Mouse (Mus musculus) kidney, embryonic 15.5 days (tissue): ENCODE data around the gene Fbxo4. TPM values are rescaled to one million over a fixed set of nuclear protein-coding genes. Genes with fewer than 3 reads are reported as not detected.

Source experiments
- ATAC-seq: fragments of 200-750 bp; cut with Nextera tagmentation; replicated peaks from 2 replicates; pipeline ENCODE4 v1.8.0; 2017; ENCODE audit warnings: moderate TSS enrichment; ENCODE audit not compliant: low FRiP score
- H3K27ac ChIP-seq: fragments of 300-500 bp; sonication (generic); 2 replicates; pipeline ENCODE4 v1.5.1; 2015; ENCODE audit warnings: mild to moderate bottlenecking, inconsistent platforms
- H3K27me3 ChIP-seq: fragments of 300-500 bp; sonication (generic); 2 replicates; pipeline ENCODE4 v1.6.1; 2015; ENCODE audit warnings: inconsistent platforms
- H3K36me3 ChIP-seq: fragments of 300-500 bp; sonication (generic); 2 replicates; pipeline ENCODE4 v1.6.1; 2015; ENCODE audit warnings: inconsistent platforms
- H3K4me1 ChIP-seq: fragments of 300-500 bp; sonication (generic); 2 replicates; pipeline ENCODE4 v1.6.1; 2015; ENCODE audit warnings: inconsistent platforms
- H3K4me2 ChIP-seq: fragments of 300-500 bp; sonication (generic); 2 replicates; pipeline ENCODE4 v1.6.1; 2015; ENCODE audit warnings: moderate library complexity, mild to moderate bottlenecking, inconsistent platforms
- H3K4me3 ChIP-seq: fragments of 300-500 bp; sonication (generic); replicated peaks from 2 replicates; pipeline ENCODE4 v1.5.1; 2015; ENCODE audit warnings: mild to moderate bottlenecking, inconsistent platforms
- H3K9ac ChIP-seq: fragments of 300-500 bp; sonication (generic); 2 replicates; pipeline ENCODE4 v1.6.1; 2015; ENCODE audit warnings: mild to moderate bottlenecking, inconsistent platforms
- H3K9me3 ChIP-seq: fragments of 300-500 bp; sonication (generic); replicated peaks from 2 replicates; pipeline ENCODE4 v1.6.1; 2016; ENCODE audit warnings: inconsistent platforms
- WGBS: fragments of 180-500 bp; shearing (Covaris S2); methylation state at CpG from one replicate; pipeline ENCODE4 v1.1.7; 2015; ENCODE audit warnings: mixed read lengths; 5-methylcytosine and 5-hydroxymethylcytosine counted together
- polyA plus RNA-seq: library from polyadenylated mRNA; unstranded; fragments of >200 nt; fragmentation: Nextera tagmentation; extraction: Ambion mirVana; gene quantifications from 2 replicates; pipeline ENCODE4 v1.2.1, GENCODE M21; 2015

Fbxo4 gene
- polyA plus RNA-seq, 1 experiment from 2014 or later: 10.9 TPM

GRCm38 (mm10) chr15:3969743-3970142 is 9.6 kb downstream of the Fbxo4 start:
- ATAC-seq: no peak
- no peaks in the 10 kb centered on the region for H3K9me3 ChIP-seq

GRCm38 (mm10) chr15:3962251-3962650 is 17.1 kb downstream of the Fbxo4 start:
- Histone ChIP-seq H3K27me3 (no peaks in the 10 kb centered on the region), H3K4me1 (peaks cover 14% of the 10 kb centered on the region; the same call in 1 of the 2 replicates), H3K9ac (no peak overlapping the region), H3K9me3 (no peaks in the 10 kb centered on the region), H3K4me3 (no peak overlapping the region), H3K27ac (peak overlapping the region; percentile 14; the same call in 1 of the 2 replicates), H3K36me3 (no peaks in the 10 kb centered on the region), H3K4me2 (no peak overlapping the region)
- peak; percentile 90 for ATAC-seq
- WGBS: 55% methylated on average over 8 of the region's 8 CpGs

More at GRCm38 (mm10) chr15:3969743-3970142, 9.6 kb downstream of the Fbxo4 start:
- Histone ChIP-seq H3K4me3 (no peak overlapping the region), H3K9ac (no peak overlapping the region), H3K27me3 (no peaks in the 10 kb centered on the region), H3K4me1 (no peaks in the 10 kb centered on the region), H3K36me3 (peaks cover 20% of the 10 kb centered on the region), H3K27ac (no peak overlapping the region), H3K4me2 (no peak overlapping the region)
- 88% methylated on average over 14 of the region's 14 CpGs for WGBS

- no peaks in the 10 kb centered on the region for H3K27me3 ChIP-seq
- H3K4me2 ChIP-seq: no peak overlapping the region
- H3K27ac ChIP-seq: no peak overlapping the region
- H3K36me3 ChIP-seq: no peaks in the 10 kb centered on the region
- no peak overlapping the region for H3K9ac ChIP-seq
- no peaks in the 10 kb centered on the region for H3K9me3 ChIP-seq
- H3K4me3 ChIP-seq: no peak overlapping the region
- peak; percentile 58 for ATAC-seq
- H3K4me1 ChIP-seq: peaks cover 14% of the 10 kb centered on the region; the same call in 1 of the 2 replicates
- 42% methylated on average over 1 of the region's 1 CpGs for WGBS
These were observed 19.3 kb downstream of the Fbxo4 start for GRCm38 (mm10) chr15:3960094-3960493.

- no peak for ATAC-seq
- peaks cover 14% of the 10 kb centered on the region; the same call in 1 of the 2 replicates for H3K4me1 ChIP-seq
- no peaks in the 10 kb centered on the region for H3K27me3 ChIP-seq
- H3K4me3 ChIP-seq: no peak overlapping the region
- no peak overlapping the region for H3K4me2 ChIP-seq
- H3K9ac ChIP-seq: no peak overlapping the region
- no peaks in the 10 kb centered on the region for H3K36me3 ChIP-seq
- H3K27ac ChIP-seq: no peak overlapping the region
- WGBS: 21% methylated on average over 4 of the region's 4 CpGs
- no peaks in the 10 kb centered on the region for H3K9me3 ChIP-seq
These were observed 21.4 kb downstream of the Fbxo4 start for GRCm38 (mm10) chr15:3957982-3958381.

- Histone ChIP-seq H3K36me3 (no peaks in the 10 kb centered on the region), H3K4me2 (no peak overlapping the region), H3K4me3 (no peak overlapping the region), H3K9me3 (no peaks in the 10 kb centered on the region), H3K27me3 (no peaks in the 10 kb centered on the region), H3K4me1 (no peaks in the 10 kb centered on the region), H3K9ac (no peak overlapping the region), H3K27ac (no peak overlapping the region)
- WGBS: 85% methylated on average over 2 of the region's 2 CpGs
- ATAC-seq: no peak
These were observed 24.4 kb downstream of the Fbxo4 start for GRCm38 (mm10) chr15:3954971-3955370.

GRCm38 (mm10) chr15:3938132-3938531 is 41.2 kb downstream of the Fbxo4 start:
- no peaks in the 10 kb centered on the region for H3K36me3 ChIP-seq
- H3K9me3 ChIP-seq: no peaks in the 10 kb centered on the region
- no peak overlapping the region for H3K4me2 ChIP-seq
- H3K4me1 ChIP-seq: no peaks in the 10 kb centered on the region
- H3K9ac ChIP-seq: no peak overlapping the region
- no peak overlapping the region for H3K4me3 ChIP-seq
- no peak for ATAC-seq
- H3K27ac ChIP-seq: no peak overlapping the region
- 95% methylated on average over 2 of the region's 2 CpGs for WGBS
- no peaks in the 10 kb centered on the region for H3K27me3 ChIP-seq

GRCm38 (mm10) chr15:3936056-3936455 is 43.3 kb downstream of the Fbxo4 start:
- H3K4me1 ChIP-seq: no peaks in the 10 kb centered on the region
- ATAC-seq: no peak
- WGBS: 84% methylated on average over 3 of the region's 3 CpGs

GRCm38 (mm10) chr15:3933466-3933865 is 45.9 kb downstream of the Fbxo4 start:
- WGBS: 89% methylated on average over 4 of the region's 4 CpGs
- H3K4me2 ChIP-seq: no peak overlapping the region
- no peaks in the 10 kb centered on the region for H3K9me3 ChIP-seq
- no peaks in the 10 kb centered on the region for H3K36me3 ChIP-seq
- H3K27ac ChIP-seq: no peak overlapping the region
- H3K9ac ChIP-seq: no peak overlapping the region
- no peaks in the 10 kb centered on the region for H3K27me3 ChIP-seq
- no peak for ATAC-seq
- H3K4me3 ChIP-seq: no peak overlapping the region
- H3K4me1 ChIP-seq: no peaks in the 10 kb centered on the region

More at GRCm38 (mm10) chr15:3936056-3936455, 43.3 kb downstream of the Fbxo4 start:
- Histone ChIP-seq H3K9ac (no peak overlapping the region), H3K36me3 (no peaks in the 10 kb centered on the region), H3K4me3 (no peak overlapping the region), H3K27me3 (no peaks in the 10 kb centered on the region), H3K4me2 (no peak overlapping the region), H3K27ac (no peak overlapping the region), H3K9me3 (no peaks in the 10 kb centered on the region)

- WGBS: 90% methylated on average over 1 of the region's 1 CpGs
- H3K4me3 ChIP-seq: no peak overlapping the region
- H3K27me3 ChIP-seq: no peaks in the 10 kb centered on the region
- no peaks in the 10 kb centered on the region for H3K9me3 ChIP-seq
- H3K4me1 ChIP-seq: no peaks in the 10 kb centered on the region
- no peak overlapping the region for H3K4me2 ChIP-seq
- no peak for ATAC-seq
- H3K9ac ChIP-seq: no peak overlapping the region
- no peak overlapping the region for H3K27ac ChIP-seq
- no peaks in the 10 kb centered on the region for H3K36me3 ChIP-seq
These were observed 47.4 kb downstream of the Fbxo4 start for GRCm38 (mm10) chr15:3931931-3932330.

Other genes with a start within 250 kb of the Fbxo4 start
- 37.0 and 38.6 TPM in 2 replicates for gene AW549877, start 16.2 kb upstream of the Fbxo4 start, polyA plus RNA-seq
- gene Oxct1, start 46.8 kb upstream of the Fbxo4 start, polyA plus RNA-seq: 296 and 323 TPM in 2 replicates